Mouse (Mus musculus) hindbrain, embryonic 10.5 days (tissue): ENCODE data around the gene Rnf225. TPM values are rescaled to one million over a fixed set of nuclear protein-coding genes. Genes with fewer than 3 reads are reported as not detected.
A peak's percentile ranks its signal among the peaks of the same experiment; 100 is the strongest.

ENCODE experiments used
- DNase-seq: peaks from one replicate; pipeline ENCODE4 v3.0.0-alpha.2; 2017; ENCODE audit warnings: low spot score
- H3K27ac ChIP-seq: fragments of 300-500 bp; sonication (generic); 2 replicates; pipeline ENCODE4 v1.5.1; 2016; ENCODE audit warnings: mild to moderate bottlenecking, moderate library complexity
- H3K27me3 ChIP-seq: fragments of 300-500 bp; sonication (generic); 2 replicates; pipeline ENCODE4 v1.6.1; 2016; ENCODE audit warnings: mild to moderate bottlenecking; ENCODE audit not compliant: poor library complexity, insufficient read depth, severe bottlenecking
- H3K36me3 ChIP-seq: fragments of 300-500 bp; sonication (generic); 2 replicates; pipeline ENCODE4 v1.6.1; 2016; ENCODE audit warnings: mild to moderate bottlenecking, moderate library complexity
- H3K4me1 ChIP-seq: fragments of 300-500 bp; sonication (generic); replicated peaks from 2 replicates; pipeline ENCODE4 v1.6.1; 2016; ENCODE audit warnings: mild to moderate bottlenecking
- H3K4me3 ChIP-seq: fragments of 300-500 bp; sonication (generic); 2 replicates; pipeline ENCODE4 v1.5.1; 2016; ENCODE audit warnings: mild to moderate bottlenecking, moderate library complexity
- H3K9me3 ChIP-seq: fragments of 300-500 bp; sonication (generic); 2 replicates; pipeline ENCODE4 v1.6.1; 2016; ENCODE audit warnings: mild to moderate bottlenecking, moderate library complexity
- WGBS: fragments of 180-500 bp; shearing (Covaris S2); methylation state at CpG from one replicate; pipeline ENCODE4 v1.1.7; 2016; 5-methylcytosine and 5-hydroxymethylcytosine counted together
- polyA plus RNA-seq: library from polyadenylated mRNA; unstranded; fragments of >200 nt; fragmentation: Nextera tagmentation; extraction: Ambion mirVana; gene quantifications from 2 replicates; pipeline ENCODE4 v1.2.1, GENCODE M21; 2016

Rnf225 gene
- polyA plus RNA-seq, 1 experiment from 2014 or later, result 0.77 TPM

DNA sequence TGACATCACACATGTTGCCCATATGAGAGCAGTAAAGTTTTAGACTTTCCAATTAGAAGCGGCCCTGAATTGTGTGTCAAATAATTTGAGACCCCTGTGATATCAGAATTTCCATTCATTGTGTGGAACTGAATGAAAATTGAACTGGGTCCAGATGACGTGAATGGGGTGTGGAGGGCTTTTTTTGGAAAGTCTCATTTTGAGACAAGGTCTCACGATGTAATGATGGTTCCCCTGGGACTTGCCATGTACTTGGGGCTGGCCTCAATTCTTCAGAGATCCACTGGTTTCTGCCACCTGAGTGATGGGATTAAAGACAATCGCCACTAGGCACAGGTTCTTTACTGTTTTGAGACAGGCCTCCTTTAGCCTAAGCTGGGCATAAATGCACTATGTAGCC, 13.4 kb downstream of the Rnf225 start:
- Histone ChIP-seq H3K27ac (no peak overlapping the region), H3K9me3 (no peaks in the 10 kb centered on the region), H3K4me1 (no peaks in the 10 kb centered on the region), H3K36me3 (no peaks in the 10 kb centered on the region), H3K4me3 (no peak overlapping the region), H3K27me3 (no peaks in the 10 kb centered on the region)
- no peak for DNase-seq
- WGBS, result 86% methylated on average over 4 of the region's 4 CpGs

DNA sequence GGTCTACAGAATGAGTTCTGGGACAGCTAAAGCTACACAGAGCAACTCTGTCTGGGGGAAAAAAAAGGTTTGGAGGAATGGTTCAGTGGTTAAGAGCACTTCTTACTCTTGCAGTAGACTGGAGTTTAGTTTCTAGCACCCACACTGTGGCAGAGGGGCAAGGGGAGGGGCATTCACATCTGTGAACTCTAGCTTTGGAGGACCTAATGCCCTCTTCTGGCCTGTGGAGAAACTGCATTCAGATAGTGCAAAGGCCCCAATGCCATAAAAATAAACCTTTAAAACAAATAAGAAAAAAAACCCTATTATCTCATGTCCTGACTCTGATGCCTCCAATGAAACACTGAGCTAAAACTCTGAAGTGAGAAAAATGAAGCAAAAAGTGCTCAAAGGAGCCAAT, 16.3 kb downstream of the Rnf225 start:
- no peaks in the 10 kb centered on the region for H3K27me3 ChIP-seq
- H3K27ac ChIP-seq, result no peak overlapping the region
- no peaks in the 10 kb centered on the region for H3K9me3 ChIP-seq
- DNase-seq, result no peak
- no peak overlapping the region for H3K4me3 ChIP-seq
- H3K36me3 ChIP-seq, result no peaks in the 10 kb centered on the region
- no peaks in the 10 kb centered on the region for H3K4me1 ChIP-seq

DNA sequence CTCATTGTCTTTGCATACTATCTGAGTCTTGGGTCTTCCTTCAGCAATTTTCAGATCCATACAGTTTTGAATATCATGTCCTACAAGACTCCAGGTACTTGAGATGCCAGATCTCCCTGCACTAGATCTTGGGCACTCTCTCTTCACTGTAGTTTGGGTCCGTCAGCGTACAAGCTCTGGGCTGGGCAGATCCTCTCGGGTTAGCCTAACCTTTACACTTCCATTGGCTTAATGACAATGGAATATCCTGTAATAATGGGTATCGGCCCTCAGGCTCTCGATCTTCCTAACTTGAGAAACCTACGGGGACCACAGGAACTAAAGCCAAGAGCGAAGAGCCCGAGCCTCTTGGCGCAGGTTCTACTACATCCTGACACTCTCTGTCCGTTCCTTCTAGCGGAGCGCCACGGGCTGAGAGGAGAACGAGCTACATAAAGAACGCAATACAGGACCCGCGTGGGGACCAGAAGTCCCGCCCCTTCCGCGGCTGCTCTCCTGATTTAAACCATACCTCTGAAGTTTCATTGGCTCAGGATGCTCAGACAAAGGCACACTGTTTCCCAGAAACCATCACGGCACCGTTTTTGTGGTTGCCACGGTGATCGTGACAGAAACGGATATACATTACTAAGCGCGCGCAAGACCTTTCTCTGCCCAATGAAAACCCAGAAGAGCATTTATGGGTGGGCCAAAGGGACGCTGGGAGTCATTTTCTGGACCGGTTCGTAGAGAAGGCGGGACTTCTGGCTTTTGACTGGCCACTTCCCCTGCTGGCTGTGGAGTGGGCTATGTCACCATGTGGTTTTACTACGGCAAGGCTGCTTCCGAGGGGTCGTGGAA, 22.0 kb downstream of the Rnf225 start:
- Histone ChIP-seq H3K4me1 (peaks cover 10% of the 10 kb centered on the region), H3K4me3 (peak overlapping the region; percentile 56), H3K9me3 (0 out of 2 replicates have a peak, but pooled peaks cover 2% of the 10 kb centered on the region), H3K27me3 (no peaks in the 10 kb centered on the region), H3K36me3 (no peaks in the 10 kb centered on the region), H3K27ac (peak overlapping the region; percentile 93)
- peak; percentile 95 for DNase-seq
- WGBS, result 11% methylated on average over 35 of the region's 35 CpGs

DNA sequence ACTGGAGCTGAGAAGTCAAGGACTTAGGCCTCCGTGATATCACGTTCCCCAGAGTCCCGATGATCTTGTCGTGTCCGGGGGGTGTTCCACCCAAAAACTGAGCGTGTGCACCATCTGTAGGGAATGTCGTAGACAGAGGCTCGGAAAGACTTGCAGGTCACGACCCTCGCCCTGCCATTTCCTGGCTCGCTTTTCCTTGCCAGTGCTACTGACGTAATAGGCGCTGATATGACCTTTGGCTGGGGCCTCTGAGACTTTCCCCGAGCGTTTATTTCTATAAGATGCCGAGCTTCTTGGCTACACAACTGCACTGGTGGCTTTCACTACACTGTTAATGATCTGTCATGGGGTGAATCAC, 22.6 kb downstream of the Rnf225 start:
- no peaks in the 10 kb centered on the region for H3K36me3 ChIP-seq
- no peaks in the 10 kb centered on the region for H3K27me3 ChIP-seq
- peak overlapping the region; percentile 93 for H3K27ac ChIP-seq
- H3K4me1 ChIP-seq, result peaks cover 10% of the 10 kb centered on the region
- H3K4me3 ChIP-seq, result peak overlapping the region; percentile 56
- 5% methylated on average over 16 of the region's 16 CpGs for WGBS
- no peak for DNase-seq
- H3K9me3 ChIP-seq, result 0 out of 2 replicates have a peak, but pooled peaks cover 2% of the 10 kb centered on the region

DNA sequence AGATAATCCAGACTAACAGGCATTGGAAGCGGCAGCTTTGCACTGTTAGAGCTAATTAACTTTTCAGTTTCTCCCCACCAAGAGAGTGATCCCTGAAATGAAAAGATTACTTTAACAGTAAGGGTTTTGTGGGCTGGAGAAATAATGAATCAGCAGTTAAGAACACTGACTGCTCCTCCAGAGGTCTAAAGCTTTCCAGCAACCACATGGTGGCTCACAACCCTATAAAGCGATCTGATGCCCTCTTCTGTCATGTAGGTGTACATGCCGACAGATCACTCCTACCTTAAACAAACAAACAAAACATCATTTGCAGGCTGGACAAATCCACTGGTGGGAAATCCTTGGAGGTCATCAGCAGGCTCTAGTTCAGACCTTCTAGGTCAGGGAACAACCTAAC, 27.7 kb downstream of the Rnf225 start:
- Histone ChIP-seq H3K36me3 (no peaks in the 10 kb centered on the region), H3K4me3 (no peak overlapping the region), H3K4me1 (peaks cover 8% of the 10 kb centered on the region), H3K27ac (no peak overlapping the region), H3K27me3 (no peaks in the 10 kb centered on the region), H3K9me3 (no peaks in the 10 kb centered on the region)
- 65% methylated on average over 3 of the region's 3 CpGs for WGBS
- DNase-seq, result no peak

DNA sequence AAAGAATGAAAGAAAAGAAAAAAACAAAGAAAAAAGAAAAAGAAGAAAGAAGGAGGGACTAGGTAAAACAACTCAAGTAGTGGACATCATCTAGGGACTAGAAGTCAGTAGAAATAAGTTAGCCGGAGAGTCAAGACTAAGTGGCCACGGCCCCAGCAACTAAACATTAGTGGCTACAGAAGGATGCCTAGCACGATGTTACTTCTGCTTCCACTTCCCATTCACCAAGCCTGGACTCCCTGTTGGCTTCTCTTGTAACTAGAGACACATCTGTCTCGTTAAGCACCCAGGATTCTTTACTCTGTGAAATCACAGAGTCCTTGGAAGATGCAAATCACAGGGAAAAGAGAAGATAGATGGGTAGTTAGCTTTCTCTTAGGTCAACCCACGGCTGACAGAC, 30.3 kb downstream of the Rnf225 start:
- Histone ChIP-seq H3K4me3 (no peak overlapping the region), H3K36me3 (no peaks in the 10 kb centered on the region), H3K27me3 (no peaks in the 10 kb centered on the region), H3K4me1 (peaks cover 7% of the 10 kb centered on the region; the same call in 1 of the 2 replicates), H3K27ac (no peak overlapping the region), H3K9me3 (no peaks in the 10 kb centered on the region)
- WGBS, result 75% methylated on average over 5 of the region's 5 CpGs
- DNase-seq, result no peak

DNA sequence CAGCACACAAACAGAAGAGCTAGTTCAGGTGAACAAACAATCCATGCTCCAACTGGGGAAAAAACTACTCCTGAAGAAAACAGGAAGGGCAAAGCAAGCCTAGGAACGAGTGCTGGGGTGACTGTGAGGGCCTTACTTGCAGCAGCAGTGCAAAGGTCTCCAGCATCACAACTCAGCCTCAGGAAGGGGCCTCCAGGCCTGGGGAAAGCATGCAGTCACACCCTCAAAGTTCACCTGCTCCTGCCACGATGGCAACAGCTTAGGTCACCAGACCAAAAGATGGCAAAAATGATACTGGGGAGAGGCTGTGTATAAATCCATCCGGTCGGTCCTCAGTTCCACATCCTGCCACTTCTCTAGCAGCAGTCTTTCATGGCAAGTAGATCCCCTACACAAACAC, 31.7 kb downstream of the Rnf225 start:
- H3K9me3 ChIP-seq, result no peaks in the 10 kb centered on the region
- no peak overlapping the region for H3K4me3 ChIP-seq
- H3K27ac ChIP-seq, result no peak overlapping the region
- peaks cover 7% of the 10 kb centered on the region; the same call in 1 of the 2 replicates for H3K4me1 ChIP-seq
- WGBS, result 80% methylated on average over 4 of the region's 4 CpGs
- H3K27me3 ChIP-seq, result no peaks in the 10 kb centered on the region
- H3K36me3 ChIP-seq, result no peaks in the 10 kb centered on the region
- no peak for DNase-seq

DNA sequence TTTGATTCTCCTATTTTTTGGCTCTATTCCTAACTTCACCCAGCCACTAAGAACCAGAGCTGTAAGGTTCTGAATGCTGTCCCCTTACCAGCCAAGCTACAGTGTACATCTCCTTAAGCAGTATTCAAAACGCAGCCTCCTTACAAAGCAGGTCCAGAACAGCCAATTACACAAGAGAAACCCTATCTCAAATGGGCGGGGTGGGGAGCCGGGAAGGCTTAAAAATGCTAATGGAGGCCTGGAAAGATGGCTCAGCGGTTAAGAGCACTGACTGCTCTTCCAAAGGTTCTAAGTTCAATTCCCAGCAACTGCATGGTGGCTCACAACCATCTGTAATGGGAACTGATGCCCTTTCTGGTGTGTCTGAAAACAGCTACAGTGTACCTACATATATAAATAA, 32.5 kb downstream of the Rnf225 start:
- H3K36me3 ChIP-seq, result no peaks in the 10 kb centered on the region
- no peak overlapping the region for H3K4me3 ChIP-seq
- no peak for DNase-seq
- H3K27ac ChIP-seq, result no peak overlapping the region
- no peaks in the 10 kb centered on the region for H3K27me3 ChIP-seq
- WGBS, result 16% methylated on average over 4 of the region's 4 CpGs
- H3K9me3 ChIP-seq, result no peaks in the 10 kb centered on the region
- H3K4me1 ChIP-seq, result peaks cover 8% of the 10 kb centered on the region

DNA sequence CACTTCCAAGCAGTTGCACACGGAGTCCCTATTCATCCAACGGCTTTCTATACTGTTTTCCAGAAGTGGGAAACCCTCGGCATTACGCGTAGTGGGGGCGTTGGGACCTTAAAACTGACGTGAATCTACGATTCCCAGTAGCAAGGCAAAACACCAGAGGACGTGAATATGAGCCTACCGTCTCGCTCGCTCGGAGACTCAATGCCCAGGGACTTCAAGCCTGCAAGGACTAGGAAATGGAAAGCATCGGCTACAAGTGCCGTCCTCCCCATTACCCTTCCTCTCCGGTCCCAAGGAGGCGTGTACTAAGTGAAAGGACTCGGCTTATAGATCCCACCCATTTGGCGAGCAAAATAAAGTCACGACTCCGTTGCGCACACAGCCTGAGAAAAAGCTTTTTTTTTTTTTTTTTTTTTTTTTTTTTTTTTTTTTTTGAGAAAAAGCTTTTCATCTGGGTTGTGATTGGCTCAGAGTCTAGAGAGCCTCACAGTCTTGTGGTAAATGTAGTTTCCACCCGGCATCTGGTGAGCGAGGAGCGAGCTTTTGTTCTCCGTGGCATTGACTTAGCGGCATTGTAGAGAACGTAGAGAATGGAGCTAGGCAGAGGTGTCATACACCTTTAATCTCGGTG, 34.4 kb downstream of the Rnf225 start:
- WGBS, result 5% methylated on average over 29 of the region's 29 CpGs
- no peaks in the 10 kb centered on the region for H3K9me3 ChIP-seq
- H3K4me3 ChIP-seq, result peak overlapping the region; percentile 58
- H3K36me3 ChIP-seq, result no peaks in the 10 kb centered on the region
- peak; percentile 76 for DNase-seq
- no peaks in the 10 kb centered on the region for H3K27me3 ChIP-seq
- peak overlapping the region; percentile 89 for H3K27ac ChIP-seq
- peaks cover 22% of the 10 kb centered on the region for H3K4me1 ChIP-seq

DNA sequence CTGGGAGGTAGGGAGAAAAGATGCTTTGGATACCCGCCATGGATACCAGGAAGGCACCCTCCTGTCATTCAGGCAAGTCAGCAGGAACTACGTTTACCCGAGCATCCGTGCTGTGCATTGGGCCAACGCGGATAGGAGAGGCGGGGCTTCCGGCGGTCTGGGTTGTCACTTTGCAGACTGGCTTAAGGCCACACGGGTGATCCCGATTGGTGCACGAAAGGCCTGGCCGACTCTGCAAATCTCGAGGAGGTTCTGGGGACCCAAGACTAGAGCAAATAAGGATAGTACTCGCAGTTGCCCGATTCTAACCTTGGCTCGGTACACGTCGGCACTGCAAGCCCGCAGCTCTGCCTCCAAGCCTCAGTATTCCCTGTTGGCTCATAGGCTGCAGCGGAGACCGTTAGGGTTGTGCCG, 38.5 kb downstream of the Rnf225 start, which contains the start of gene Zfp324:
TSS of gene Zfp324 (plus strand) at position 161 of the 414 bp plus-strand sequence.
- Histone ChIP-seq H3K4me1 (peaks cover 31% of the 10 kb centered on the region), H3K36me3 (peaks cover 22% of the 10 kb centered on the region), H3K27ac (peak within 1 kb of the TSS; percentile 95), H3K9me3 (no peaks in the 10 kb centered on the region), H3K27me3 (no peaks in the 10 kb centered on the region), H3K4me3 (peak within 1 kb of the TSS; percentile 90)
- under 1% methylated on average over 23 of the region's 23 CpGs for WGBS
- peak; percentile 89 for DNase-seq

DNA sequence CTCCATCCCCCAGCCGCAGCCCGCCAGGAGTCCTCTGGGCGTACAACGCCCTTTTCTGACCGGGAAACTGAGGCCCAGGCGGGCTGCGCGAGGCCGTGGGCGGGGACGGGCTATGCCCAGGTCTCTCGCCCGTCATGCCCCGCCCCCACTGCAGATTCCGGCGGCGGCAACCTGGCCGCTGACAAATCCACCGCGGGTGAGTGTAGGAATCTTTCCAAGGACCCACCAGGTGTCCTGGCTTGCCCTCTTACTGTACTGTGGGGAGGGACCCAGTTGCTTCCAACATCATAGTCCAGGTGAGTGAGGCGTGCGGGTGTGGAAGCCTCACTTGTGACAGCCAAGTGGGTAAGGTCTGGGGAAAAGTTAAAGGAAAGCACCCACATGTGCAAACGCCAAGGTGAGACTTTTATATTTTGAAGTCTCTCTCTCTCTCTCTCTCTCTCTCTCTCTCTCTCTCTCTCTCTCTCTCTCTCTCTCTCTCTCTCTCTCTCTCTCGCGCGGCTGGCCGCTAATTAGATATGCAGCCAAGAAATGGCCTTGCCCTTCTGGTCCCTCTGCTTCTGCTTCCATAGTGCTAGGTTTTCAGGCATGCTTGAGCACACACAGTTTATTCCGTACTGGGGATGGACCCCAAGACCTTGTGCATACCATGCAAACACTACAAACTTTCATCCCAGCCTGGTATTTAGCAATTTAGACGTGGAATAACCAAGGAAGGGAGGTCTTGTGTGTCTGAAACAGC, 39.1 kb downstream of the Rnf225 start:
- Histone ChIP-seq H3K9me3 (peaks cover 3% of the 10 kb centered on the region; the same call in 1 of the 2 replicates), H3K27me3 (no peaks in the 10 kb centered on the region), H3K4me1 (peaks cover 27% of the 10 kb centered on the region), H3K4me3 (peak overlapping the region; percentile 90), H3K27ac (peak overlapping the region; percentile 95), H3K36me3 (peaks cover 28% of the 10 kb centered on the region)
- peak; percentile 14 for DNase-seq
- WGBS, result under 1% methylated on average over 29 of the region's 29 CpGs

DNA sequence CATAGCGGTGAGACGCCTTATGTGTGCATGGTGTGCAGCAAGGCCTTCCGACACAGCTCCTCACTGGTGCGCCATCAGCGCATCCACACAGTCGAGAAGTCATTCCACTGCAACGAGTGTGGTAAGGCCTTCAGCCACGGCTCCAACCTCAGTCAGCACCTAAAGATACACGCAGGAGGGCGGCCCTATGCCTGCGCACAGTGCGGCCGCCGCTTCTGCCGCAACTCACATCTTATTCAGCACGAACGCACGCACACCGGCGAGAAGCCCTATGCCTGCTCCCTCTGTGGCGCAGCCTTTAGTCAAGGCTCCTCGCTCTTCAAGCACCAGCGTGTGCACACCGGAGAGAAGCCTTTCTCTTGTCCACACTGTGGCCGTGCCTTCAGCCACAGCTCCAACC, 43.7 kb downstream of the Rnf225 start:
- Histone ChIP-seq H3K27ac (no peak overlapping the region), H3K27me3 (no peaks in the 10 kb centered on the region), H3K4me3 (no peak overlapping the region), H3K9me3 (peaks cover 3% of the 10 kb centered on the region; the same call in 1 of the 2 replicates), H3K4me1 (peaks cover 15% of the 10 kb centered on the region), H3K36me3 (peaks cover 46% of the 10 kb centered on the region)
- WGBS, result 93% methylated on average over 25 of the region's 25 CpGs
- DNase-seq, result no peak
